Mouse (Mus musculus) CD4-positive, CD25-positive, alpha-beta regulatory T cell, adult 2 months (primary cell): ENCODE results near the gene Hells.

ENCODE experiments used
- DNase-seq: peaks from one replicate; pipeline ENCODE4 v3.0.0-alpha.2; 2012; ENCODE audit warnings: low read depth, low spot score

The Hells gene

DNA sequence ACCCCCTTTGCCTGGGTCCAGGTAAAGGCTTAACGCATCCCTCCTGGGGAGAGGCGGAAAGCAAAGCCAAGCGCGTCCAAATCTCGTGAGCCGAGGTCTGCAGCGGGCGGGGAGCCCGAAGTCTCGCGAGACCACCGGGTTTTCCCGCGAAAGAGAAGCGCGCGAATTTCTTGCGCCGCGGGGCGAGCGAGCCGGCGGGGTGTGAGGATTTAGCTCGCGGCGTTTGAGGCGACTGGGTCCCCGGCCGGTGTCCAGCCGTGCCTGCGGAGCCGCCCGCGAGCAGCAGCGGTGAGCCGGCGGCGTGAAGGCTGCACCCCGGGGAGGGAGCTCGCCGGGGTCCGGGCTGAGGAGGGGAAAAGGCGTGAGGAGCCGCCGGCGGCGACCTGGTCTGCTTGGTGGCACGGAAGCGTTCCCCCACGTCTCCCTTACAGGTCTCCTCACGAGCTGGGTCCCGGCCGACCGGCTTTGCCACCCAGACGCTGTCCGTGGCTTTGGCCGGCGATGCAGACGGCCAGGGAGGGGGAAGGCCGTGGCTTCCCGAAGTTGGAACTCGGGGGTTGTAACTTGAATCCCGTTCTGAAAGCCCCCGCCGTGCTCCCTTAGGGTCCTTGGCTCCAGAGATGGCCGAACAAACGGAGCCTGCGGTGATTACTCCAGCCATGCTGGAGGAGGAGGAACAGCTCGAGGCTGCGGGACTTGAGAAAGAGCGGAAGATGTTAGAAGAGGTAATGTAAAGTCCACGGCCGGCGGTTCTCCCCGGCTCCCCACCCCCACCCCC lies at the start of gene Hells:
TSS of gene Hells (plus strand) at position 128 of the 778 bp plus-strand sequence.
- DNase-seq, result peak; percentile 95

DNA sequence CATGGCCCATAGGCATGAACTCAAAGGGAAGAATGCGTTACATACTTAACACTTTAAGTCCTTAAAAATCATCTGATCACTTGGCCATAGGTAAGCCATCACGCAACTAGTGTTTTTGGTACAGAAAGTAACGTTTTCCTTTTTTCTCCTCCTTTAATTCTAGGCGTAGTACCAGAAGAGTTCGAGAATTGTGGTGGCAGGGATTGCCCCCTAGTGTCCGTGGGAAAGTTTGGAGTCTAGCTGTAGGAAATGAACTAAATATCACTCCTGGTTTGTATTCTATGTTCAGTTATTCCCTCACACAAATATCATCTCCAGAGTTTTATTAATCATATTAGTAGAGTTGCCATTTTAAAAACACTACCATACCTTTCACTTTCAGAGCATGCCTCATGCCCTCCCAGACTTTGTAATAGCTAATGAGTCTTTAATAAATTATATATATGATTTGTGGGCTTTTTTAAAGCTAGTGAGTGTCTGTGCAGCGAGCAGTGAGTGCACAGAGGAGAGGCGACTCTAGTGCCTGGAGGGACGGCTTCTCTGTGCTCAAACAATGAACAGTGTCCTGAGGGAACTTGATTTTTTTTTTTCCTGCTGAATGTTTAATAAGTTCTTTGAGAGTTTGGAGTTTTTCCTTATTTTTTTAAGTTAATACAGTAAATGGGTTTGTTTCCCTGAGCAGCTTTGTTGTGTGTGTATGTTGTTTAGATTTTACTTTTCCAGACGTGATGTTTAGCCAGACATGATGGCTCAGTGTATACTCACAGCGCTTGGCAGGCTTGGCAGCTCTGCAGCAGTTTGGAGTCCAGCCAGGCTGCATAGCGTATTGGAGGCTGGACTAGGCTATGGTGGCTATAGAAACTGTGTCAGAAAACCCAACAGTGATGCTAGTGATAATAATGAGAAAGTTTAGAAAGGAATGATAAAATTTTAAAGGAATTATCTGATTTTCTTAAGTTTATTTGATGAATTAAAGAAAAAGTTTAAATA lies 29.3 kb upstream of the Hells start:
- no peak for DNase-seq

DNA sequence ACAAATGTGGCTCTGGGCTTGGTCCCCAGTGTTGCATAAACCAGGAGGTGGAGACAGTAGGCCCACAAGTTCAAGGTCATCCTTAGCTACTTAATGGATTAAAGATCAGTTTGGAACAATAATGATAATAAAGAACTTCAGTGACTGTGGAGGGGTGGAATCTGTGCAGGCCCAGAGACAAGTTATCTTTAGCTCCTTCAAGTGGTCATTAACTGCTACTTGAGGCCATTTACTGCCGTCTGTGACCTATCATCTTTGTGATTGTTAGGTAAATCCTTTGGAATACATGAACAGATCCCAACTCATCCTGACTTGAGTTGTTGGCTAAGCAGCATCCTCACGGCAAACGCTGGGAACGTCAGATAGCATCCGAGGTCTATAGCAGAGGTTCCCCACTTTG lies 28.2 kb upstream of the Hells start:
- DNase-seq, result no peak

DNA sequence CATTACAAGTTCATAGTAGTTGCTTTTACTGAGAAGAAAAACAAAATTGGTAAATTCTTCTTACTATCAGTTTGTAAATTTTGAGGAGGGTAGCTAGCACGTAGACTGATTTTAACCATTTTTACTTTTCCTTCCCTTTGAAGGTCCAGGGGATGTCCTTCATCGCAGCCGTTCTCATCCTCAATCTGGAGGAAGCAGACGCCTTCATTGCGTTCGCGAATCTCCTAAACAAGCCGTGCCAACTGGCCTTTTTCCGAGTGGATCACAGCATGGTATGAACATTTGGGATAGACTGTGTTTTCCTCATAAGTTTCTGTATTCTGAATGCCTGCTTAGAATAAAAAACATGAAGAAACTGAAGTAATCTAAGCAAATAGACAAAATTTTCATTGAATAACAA lies 16.9 kb upstream of the Hells start:
- no peak for DNase-seq

DNA sequence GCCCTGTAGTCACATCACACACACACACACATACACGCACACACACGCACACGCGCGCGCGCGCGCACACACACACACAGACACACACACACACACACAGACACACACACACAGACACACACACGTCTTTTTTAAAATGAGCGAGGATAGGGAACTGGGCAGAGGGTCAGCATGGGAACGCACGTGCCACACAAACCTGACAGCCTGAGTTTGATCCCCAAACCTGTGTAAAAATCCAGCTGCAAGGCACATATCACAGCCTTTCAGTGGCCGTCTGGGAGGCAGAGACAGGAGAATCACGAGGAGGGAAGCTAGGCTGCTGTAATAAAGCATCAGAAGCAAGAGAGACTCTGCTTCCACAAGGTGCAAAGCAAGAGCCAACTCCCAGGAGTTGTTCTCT lies 15.8 kb upstream of the Hells start:
- no peak for DNase-seq

DNA sequence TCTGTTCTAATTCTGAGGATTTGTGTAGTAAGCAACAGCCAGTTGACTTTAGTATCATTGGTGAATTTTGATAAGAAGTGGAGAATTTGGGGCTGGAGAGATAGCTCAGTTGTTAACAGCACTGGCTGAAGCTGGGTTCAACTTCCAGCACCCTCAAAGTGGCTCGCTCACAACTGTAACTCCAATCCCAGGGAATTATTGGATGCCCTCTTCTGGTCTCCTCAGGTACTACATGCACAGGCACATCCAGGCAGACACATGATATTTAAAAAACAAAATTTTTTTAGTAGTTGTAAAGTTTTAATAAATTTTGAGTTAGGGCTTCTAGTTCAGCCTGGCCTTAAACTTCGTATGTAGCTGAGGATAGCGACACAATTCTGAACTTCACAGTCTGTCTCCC lies 15.0 kb upstream of the Hells start:
- DNase-seq, result peak; percentile 55

DNA sequence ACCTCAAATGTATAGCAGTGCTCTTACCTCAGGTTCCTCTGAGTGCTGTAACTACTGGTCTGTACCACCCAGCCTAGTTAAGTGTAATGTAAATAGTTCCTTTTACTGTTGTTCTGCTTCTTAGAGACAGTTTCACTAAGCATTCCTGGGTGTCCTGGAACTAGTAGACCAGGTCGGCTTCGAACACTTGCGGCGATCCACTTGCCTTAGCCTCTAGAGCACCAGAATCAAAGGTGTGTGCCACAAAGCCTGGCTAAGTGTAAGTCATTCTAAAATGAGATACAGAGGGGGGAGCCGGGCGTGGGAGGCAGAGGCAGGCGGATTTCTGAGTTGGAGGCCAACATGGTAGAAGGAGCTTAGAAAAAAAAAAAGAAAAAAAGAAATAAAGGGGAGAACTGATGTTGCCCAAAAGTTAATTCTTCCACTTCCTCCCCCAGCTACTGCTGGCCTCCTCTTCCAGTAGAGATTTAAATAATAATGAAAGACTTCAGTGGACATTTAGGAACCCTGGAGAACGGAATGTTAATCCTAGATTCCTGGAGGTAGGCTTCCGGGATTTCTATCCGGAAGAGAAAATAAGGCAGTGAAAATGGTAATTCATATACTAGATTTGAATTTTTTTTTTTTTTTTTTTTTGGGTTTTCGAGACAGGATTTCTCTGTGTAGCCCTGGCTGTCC lies 2.1 kb upstream of the Hells start:
- DNase-seq, result no peak

DNA sequence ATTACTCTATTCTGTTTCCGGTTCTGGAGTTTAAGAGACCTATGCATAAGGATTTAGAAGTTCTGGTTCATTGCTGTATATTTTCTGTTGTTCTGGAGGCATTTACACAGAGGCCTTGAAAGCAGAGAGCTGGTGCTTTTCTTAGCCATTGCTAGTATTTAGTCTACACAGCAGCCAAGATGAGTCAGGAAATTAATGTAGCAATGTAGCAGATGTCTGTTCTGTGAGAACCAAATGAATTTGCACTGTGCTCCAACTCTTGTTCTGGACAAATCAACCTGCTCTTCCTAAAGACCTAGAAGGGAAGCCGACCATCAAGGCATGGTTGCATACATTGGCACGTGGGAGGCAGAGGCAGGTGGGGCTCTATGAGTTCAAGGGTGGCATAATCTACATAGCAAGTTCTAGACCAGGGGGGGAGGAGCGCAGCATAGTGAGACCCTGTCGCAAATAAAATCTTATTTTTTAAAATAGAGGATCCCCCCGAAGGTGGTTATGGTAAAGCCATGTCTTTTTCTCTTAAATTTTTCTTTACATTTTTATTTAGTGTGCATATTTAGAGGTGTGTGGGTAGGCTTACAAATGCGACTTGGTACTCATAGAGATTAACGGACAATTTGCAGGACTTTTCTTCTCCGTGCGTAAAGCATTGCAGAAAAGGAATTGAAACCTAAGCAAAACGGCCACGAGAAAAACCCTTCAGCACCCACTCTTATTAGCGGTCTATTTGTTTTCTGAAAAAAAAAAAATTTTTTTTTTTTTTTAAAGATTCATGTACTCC lies 1.1 kb upstream of the Hells start:
- no peak for DNase-seq

DNA sequence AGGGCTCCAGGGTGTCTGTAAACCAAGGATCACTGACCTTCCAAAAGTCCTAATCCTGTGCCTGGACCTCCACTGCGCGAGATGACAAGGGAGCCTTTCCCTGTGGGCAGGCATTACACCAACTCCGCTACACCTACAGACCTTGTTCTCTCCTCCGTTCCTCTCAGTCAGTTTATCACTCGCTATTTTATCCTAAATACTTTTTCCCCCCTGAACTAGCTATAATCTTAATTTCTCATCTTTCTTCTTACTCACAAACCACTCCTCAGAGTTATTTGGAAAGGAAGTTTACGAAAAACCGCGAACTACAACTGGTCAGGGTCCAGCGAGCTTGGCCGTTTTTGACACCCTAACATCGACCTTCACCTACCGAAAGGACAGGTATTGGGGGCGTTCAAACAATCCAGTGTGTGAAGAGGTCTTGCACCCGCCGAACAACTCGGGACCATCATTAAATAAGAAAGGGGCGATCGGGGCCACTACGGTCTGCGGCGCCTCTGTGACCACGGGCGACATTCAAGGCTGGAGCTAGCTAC lies 395 bp upstream of the Hells start:
- DNase-seq, result peak; percentile 11

DNA sequence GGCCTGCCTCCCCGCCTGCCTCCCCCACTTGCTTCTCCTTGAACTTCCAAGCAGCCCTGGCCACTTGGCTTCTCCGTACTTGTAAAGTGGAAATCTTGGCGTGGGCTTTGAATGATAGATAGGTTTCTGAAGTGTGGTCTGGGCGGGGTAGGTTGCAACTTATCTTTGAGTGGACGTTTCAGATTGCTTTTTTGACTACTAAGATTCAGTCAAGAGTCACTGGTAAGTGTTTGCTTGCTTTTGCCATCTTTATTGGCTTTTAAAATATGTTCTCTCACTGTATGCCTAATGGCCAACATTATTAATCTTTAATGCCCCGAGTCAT lies 813 bp downstream of the Hells start:
- no peak for DNase-seq

DNA sequence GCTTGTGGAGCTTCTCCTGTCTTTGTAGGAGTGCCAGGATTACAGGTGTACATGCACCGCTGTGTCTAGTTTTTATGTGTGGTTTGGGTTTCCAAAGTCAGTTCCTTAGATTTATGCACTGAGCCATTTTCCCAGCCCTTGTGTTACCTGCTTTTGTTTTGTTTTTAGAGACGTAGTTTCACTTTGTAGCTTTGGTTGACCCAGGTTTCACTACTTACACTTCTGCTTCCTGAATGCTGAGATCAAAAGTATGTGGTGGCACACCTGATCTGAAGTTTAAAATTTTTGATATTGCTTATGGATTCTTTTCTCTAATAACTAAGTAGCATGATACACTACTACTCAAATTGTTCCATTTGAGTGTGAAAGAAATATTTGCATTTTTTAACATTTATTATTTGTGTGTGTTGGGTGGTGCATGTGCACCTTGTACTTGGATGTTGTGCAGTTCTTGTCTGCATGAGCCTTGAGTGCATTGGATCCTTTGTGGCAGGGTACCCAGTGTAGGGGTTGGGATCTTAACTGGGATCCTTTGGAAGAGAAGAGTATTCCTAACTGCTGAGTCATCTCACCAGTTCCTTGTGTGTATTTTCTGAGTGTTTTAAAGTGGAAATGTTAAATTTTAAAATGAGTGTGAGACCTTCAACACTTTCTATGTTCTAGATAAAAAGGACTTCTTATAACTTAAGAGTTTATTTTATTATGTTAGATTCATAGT lies 14.0 kb downstream of the Hells start:
- peak; percentile 22 for DNase-seq

DNA sequence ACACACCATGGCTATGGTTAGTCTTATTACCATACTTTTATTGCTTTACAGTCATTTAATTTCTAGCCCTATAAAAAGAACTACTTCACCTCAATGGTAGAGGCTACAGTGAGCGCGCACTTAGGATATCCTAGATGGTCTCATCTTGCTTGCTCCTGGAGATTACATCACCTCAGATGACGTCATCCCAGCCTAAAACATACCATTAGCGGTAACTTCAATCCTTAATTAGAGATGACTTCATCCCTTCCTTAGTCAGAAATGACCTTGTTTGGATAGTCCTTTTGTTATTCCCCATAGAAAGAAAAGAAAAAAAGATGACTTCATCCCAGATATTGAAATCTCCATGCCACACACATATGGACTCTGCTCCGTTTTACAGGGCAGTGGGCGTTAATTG lies 40.0 kb downstream of the Hells start:
- DNase-seq, result no peak

DNA sequence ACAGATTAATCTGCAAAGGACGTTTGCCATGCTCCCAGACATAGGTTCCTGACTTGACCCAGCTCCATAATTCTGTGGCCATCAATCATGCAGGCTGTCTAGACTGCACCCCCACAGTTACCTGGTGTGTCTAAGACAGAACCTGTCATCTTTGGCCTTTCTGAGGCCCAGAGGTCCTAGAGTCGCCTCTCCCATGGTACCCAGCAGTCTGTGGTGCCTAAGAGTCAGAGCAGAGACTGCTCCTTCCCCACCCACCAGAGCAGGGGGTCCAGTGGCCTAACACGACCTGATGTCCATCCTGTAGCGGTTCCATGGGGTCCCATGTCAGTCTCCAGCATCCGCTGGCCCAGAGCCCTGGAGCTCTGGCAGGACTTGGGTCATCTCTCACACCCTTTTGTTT lies 41.9 kb downstream of the Hells start:
- no peak for DNase-seq

DNA sequence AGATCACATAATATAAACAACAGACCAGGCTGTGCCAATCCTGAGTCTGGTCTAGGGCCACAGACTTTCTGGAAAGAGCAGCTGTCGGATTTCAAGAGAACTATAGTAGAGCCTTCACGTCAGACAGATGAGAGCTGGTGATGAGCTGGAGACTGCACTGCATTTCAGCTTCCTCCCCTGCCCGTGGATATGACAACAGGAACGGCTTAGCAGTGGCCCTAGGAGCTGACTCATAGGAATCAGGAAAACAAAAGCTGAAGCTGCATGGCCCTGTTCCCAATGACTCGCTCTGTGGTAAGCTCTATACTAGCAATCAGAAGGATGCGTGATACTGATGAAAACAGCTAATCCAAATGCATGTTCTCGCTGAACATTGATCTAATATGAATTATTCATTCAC lies 43.0 kb downstream of the Hells start:
- DNase-seq, result no peak

DNA sequence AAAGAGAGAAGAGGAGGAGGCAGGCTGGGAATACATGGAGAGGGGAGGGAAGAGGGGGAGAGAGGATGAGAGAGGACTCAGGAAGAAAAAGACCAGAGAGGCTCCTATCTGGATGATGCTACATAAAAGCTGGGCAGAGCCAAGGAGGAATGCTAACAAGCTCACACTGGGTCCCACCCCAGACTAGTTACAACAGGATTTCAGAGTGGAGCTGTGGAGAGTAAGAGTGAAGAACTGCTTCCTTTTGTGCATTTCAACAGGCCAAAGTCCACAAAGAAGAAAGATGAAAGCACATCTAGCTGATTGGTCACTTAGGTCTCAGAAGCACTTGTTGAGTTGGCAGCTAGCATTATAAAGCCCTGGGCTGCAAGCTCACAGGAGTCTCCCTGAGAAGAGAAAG lies 45.6 kb downstream of the Hells start:
- no peak for DNase-seq

DNA sequence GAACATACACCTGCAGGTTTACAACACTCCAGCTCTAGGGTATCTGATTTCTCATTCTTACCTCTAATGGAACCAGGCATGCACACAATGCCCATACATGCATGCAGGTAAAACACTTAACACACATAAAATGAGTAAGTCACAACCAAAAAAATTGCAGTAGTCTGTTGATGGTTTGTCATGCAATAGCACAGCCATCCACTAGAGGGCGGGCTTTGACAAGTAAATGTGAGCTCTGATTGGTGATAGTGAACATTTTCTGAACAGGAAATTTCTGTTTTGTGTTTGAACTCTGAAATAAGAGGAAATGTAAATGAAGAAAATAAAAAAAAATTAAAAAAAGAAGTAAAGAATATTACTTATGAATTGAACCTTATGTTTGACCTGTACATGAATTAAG lies 51.3 kb downstream of the Hells start:
- peak; percentile 74 for DNase-seq

DNA sequence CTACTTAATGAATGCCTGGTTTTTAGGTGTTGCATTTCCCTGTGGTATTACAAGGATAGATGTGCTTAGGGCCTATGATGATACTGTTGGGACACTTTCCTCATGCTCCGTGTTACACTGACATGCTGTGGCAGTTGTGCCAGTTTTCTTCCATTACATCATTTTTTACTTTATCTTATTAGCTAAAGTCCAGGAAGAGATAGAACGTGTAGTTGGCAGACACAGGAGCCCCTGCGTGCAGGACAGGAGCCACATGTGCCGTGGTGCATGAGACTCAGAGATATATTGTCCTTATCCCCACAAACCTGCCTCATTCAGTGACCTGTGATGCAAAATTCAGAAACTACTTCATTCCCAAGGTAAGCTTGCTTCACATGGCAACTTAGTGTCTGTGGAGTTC lies 67.5 kb downstream of the Hells start:
- DNase-seq, result no peak

DNA sequence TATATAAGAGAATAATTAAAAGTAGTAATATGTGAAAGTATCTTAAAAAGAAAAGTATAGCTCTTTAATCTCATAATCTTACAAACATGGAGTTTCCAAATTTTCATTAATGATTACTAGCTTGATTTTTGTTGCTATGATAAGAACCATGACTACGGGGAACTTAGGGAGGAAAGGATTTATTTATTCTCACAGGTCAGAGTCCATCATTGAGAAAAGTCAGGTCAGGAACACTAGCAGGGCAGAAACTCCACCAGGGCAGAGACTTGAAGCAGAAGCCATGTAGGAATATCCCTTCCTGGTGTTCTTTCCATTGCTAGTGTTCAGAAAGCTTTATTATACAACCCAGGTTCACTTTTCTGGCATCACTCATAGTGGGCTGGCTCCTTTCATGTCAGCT lies 68.0 kb downstream of the Hells start:
- no peak for DNase-seq

DNA sequence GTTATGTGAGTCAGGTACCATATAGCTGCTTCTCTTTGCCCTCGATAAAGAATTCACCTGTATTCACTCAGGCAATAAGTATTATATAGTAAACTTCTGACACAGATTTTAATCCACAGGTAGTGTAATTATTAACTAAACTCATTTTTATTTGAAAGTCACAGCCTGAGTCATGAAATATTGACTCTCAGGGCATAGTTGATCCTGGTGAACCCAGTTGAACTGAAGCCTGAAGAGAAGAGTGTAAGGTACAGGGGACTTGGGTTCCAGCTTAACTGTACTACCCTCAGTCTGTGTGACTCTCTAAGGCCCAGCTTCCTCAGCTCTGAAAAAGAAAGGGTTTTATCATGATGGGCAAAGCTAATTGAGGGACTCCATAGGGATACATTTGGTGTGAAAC lies 74.4 kb downstream of the Hells start:
- DNase-seq, result no peak

DNA sequence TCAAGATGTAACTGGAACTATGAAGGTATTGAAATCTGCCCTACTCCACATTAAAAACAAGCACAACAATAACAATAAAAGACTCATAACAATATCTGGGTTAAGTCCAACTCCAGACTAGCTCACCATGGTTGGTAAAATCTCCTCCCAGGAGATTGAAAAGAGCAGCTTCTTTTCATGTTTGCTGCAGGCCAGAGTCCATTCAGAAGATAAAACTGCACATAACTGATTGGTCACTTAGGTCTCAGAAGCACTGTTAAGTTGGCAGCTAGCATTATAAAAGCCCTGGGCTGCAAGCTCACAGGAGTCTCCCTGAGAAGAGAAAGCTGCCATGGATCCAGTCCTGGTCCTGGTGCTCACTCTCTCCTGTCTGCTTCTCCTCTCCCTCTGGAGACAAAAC lies 76.0 kb downstream of the Hells start, which contains the start of gene Cyp2c55:
TSS of gene Cyp2c55 (plus strand) at position 305 of the 400 bp plus-strand sequence.
- DNase-seq, result no peak
